Mouse (Mus musculus) effector memory CD4-positive, alpha-beta T cell, adult 7 months (primary cell): ENCODE data around the gene Sacm1l. TPM values are rescaled to one million over a fixed set of nuclear protein-coding genes. Genes with fewer than 3 reads are reported as not detected.

Experiments used
- polyA plus RNA-seq: library from polyadenylated mRNA; unstranded; fragments of 100-300 nt; shearing (Covaris generic); gene quantifications from one replicate; pipeline ENCODE4 v1.2.1, GENCODE M21; 2017

Gene Sacm1l
- polyA plus RNA-seq: 62.0 TPM

DNA sequence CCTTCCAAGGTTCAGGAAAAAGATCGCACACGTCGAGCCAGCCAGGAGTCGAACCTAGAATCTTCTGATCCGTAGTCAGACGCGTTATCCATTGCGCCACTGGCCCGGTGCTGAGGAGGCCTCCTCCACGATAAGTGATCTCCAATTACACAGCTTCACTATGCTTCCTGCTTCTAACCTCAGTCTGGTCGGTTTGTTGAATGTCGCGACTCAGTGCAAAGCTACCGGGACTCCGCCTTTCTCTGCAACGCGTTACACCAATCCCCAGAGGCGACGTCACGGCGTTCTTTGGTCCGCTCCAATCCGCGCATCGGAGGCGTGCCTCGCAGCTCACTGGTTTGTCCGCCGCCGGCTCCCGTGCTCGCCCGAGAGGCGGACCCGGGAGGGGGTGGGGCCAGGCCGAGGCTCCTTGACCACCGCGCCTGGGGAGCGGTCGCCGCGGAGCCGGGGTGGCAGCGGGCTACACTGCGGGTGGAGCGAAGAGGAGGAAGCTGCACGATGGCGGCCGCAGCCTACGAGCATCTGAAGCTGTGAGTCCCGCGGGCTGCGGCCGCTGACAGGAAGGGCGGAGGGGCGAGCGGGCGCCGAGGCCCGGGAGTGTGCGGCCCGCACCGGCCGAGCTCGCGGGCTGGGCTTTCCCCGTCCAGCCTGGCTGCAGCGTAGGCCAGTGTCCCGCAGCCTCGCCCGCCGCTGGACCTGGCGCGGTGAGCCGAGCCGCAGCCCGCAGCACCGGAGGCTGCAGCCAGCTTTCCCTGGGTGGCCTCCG lies at the start of gene Sacm1l:
Gene Sacm1l (plus strand): TSS at position 368 of the 766 bp plus-strand sequence.

DNA sequence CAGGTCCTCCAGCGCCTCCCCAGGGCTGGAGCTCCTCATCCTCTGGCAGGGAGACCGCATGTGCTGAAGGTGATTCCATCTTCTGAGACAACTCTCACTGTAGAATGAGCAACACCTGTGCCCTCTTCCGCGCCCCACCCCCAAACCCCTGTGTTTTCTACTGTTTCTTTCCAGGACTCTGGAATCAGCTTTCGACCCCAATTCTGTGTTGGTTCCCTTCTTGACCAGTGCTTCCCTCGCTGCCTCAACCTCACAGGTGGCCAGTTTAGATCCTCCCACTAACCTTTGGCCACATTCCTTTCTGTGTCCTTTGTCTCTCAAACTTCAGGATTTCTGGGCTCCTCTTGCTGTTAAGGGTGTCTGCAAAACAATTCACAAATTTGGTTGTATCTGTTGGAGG lies 102.7 kb downstream of the Sacm1l start, which contains the start of gene Slc6a20b:
Gene Slc6a20b (minus strand): TSS at position 285 of the 400 bp plus-strand sequence.

Other genes with a start within 250 kb of the Sacm1l start
- gene Lars2, start 162.8 kb upstream of the Sacm1l start, polyA plus RNA-seq: 201 TPM
- gene Limd1, start 51.1 kb upstream of the Sacm1l start, polyA plus RNA-seq: 66.8 TPM
- 0.23 TPM for gene Slc6a20b, start 102.8 kb downstream of the Sacm1l start, polyA plus RNA-seq
- 0.45 TPM for gene Ccr9, start 148.7 kb downstream of the Sacm1l start, polyA plus RNA-seq
- gene Slc6a20a, start 149.1 kb downstream of the Sacm1l start, polyA plus RNA-seq: 0.15 TPM
- gene Lztfl1, start 187.9 kb downstream of the Sacm1l start, polyA plus RNA-seq: 15.2 TPM